Mouse (Mus musculus): ENCODE measurements at regions not wholly inside any gene's neighbourhood (a gene's known extent, or its start where the extent isn't known, plus 50 kb on each side); places are given as distances from the start of the nearest gene placed in this dataset.

DNA sequence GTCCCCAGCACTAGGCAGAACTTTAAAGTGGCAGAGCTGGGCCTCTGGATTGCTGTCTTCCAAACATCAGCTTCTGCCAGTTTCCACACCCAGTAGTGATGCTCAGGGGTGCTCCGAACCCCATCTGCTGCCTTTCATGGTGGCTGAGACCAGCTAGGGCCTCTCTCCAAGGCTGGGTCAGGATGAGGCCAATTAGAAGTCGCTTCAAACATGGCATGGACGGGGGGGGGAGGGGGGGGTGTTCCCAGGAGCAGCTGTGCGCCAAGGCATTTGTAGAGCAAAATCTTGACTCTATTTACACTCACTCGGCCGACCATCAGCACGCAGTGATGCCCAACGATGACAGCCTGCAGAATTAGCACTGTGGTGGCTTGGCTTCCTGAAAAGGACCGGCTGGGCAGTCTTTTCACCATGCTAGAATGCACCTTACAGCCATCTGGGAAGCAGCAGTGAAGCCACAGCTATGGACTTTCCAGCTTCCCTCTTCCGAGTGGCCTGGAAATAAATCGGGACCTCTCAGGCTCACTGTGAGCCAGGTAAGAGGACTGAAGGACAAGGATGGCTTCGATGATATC lies 73.7 kb upstream of the Msx1 start:
- no peak for DNase-seq (ENCODE audit: extremely low spot score in 1 of 2, low spot score in 1 of 2)

GRCm38 (mm10) chr5:37897501-37897900 lies 73.1 kb upstream of the Msx1 start:
- DNase-seq (ENCODE audit: extremely low spot score in 1 of 2, low spot score in 1 of 2): no peak

GRCm38 (mm10) chr5:37895441-37896336 lies 71.3 kb upstream of the Msx1 start:
- peak in 1 of 2 experiments; percentile 28 for DNase-seq (ENCODE audit: extremely low spot score in 1 of 2, low spot score in 1 of 2)

GRCm38 (mm10) chr5:37893639-37894550 lies 69.5 kb upstream of the Msx1 start:
- no peak for DNase-seq (ENCODE audit: extremely low spot score in 1 of 2, low spot score in 1 of 2)

- DNase-seq (ENCODE audit: extremely low spot score in 1 of 2, low spot score in 1 of 2): no peak
Observed at GRCm38 (mm10) chr5:37890641-37891040, 66.3 kb upstream of the Msx1 start.

- DNase-seq (ENCODE audit: extremely low spot score in 1 of 2, low spot score in 1 of 2): no peak
Observed at GRCm38 (mm10) chr5:37879668-37880380, 55.4 kb upstream of the Msx1 start.

DNA sequence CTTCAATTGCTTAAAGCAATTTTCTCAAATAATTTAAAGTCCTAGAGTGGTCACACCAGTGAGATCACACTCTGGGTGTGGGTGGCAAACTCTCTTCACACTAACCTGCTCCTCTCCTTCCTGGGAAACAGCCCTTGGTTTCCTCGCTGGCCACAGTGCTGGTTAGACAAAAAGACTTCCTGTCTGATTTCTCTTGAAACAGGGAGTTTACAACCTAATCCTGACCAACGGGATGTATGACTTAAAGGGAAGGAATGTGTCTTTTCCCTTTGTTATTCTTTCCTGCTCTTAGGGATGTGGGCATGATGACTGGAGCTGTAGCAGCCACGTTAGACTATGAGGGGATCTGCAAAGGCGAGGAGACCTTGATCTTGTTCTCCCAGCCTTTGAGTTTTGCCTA lies 51.9 kb upstream of the Msx1 start:
- DNase-seq (ENCODE audit: extremely low spot score in 1 of 2, low spot score in 1 of 2): no peak

- no peak for DNase-seq (ENCODE audit: extremely low spot score in 1 of 2, low spot score in 1 of 2)
Observed at GRCm38 (mm10) chr5:37875452-37875851, 51.1 kb upstream of the Msx1 start.

DNA sequence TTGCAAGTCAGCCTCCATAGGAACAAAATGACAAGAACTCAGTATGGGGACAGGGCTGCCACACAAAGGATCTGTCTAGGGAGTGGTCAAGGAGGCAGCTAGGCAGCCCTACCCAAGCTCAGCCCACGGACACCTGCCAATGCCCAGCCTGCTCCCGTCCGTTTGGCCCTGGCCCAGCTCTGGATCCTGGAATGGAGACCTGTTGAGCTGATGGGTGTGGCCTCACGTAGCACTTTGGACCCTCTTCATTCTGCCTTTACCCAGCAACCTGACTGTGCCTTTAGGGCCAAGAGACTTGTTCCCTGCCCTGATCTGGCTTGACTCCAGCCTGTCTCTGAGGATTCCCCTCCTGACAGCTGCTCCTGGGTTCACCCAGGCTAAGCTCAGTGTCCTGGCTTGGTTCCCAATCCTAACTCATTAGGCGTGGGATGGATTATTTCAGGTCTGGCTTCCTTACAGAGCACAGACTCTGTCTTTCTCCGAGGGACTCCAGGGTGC lies 50.5 kb upstream of the Msx1 start:
- no peak for DNase-seq (ENCODE audit: extremely low spot score in 1 of 2, low spot score in 1 of 2)
